Mouse (Mus musculus) forebrain, postnatal 0 days (tissue): ENCODE measurements around the gene Dab2. TPM values are rescaled to one million over a fixed set of nuclear protein-coding genes. Genes with fewer than 3 reads are reported as not detected.

Experiments used
- ATAC-seq: fragments of 200-750 bp; cut with Nextera tagmentation; 2 replicates; pipeline ENCODE4 v1.8.0; 2017; ENCODE audit warnings: mild to moderate bottlenecking, moderate library complexity
- DNase-seq: peaks from one replicate; pipeline ENCODE4 v3.0.0-alpha.2; 2015
- H3K27ac ChIP-seq: fragments of 300-500 bp; sonication (generic); 2 replicates; pipeline ENCODE4 v1.5.1; 2014; ENCODE audit warnings: low read depth, mild to moderate bottlenecking, antibody characterized with exemption, low read length, moderate library complexity, mixed read lengths
- H3K27me3 ChIP-seq: fragments of 300-500 bp; sonication (generic); 2 replicates; pipeline ENCODE4 v1.6.1; 2014; ENCODE audit warnings: mild to moderate bottlenecking, low read length, mixed read lengths; ENCODE audit not compliant: insufficient read depth
- H3K36me3 ChIP-seq: fragments of 300-500 bp; sonication (generic); 2 replicates; pipeline ENCODE4 v1.6.1; 2014; ENCODE audit warnings: mild to moderate bottlenecking, moderate library complexity; ENCODE audit not compliant: insufficient read depth
- H3K4me1 ChIP-seq: fragments of 300-500 bp; sonication (generic); 2 replicates; pipeline ENCODE4 v1.6.1; 2014; ENCODE audit warnings: antibody characterized with exemption; ENCODE audit not compliant: insufficient read depth
- H3K4me2 ChIP-seq: fragments of 300-500 bp; sonication (generic); 2 replicates; pipeline ENCODE4 v1.6.1; 2014; ENCODE audit warnings: low read depth, mild to moderate bottlenecking, moderate library complexity
- H3K4me3 ChIP-seq: fragments of 300-500 bp; sonication (generic); 2 replicates; pipeline ENCODE4 v1.5.1; 2014; ENCODE audit warnings: low read depth, low read length, mixed read lengths
- H3K9ac ChIP-seq: fragments of 300-500 bp; sonication (generic); 2 replicates; pipeline ENCODE4 v1.6.1; 2014; ENCODE audit warnings: mild to moderate bottlenecking
- H3K9me3 ChIP-seq: fragments of 300-500 bp; sonication (generic); 2 replicates; pipeline ENCODE4 v1.6.1; 2016; ENCODE audit warnings: low read length
- CTCF ChIP-seq: sonication (generic); IDR thresholded peaks from 2 replicates; pipeline ENCODE4 v1.5.1; 2016; ENCODE audit warnings: antibody characterized with exemption, control low read depth, low read depth
- whole genome bisulfite sequencing: fragments of 180-500 bp; shearing (Covaris S2); extraction: QIAGEN DNeasy Blood & Tissue Kit; methylation state at CpG from one replicate; pipeline ENCODE4 v1.1.7; 2014; 5-methylcytosine and 5-hydroxymethylcytosine counted together
- polyA plus RNA-seq: library from polyadenylated mRNA; unstranded; fragments of >200 nt; fragmentation: Nextera tagmentation; extraction: Ambion mirVana; gene quantifications from 2 replicates; pipeline ENCODE4 v1.2.1, GENCODE M21; 2015
- total RNA-seq: library from RNA; depleted of rRNA; stranded (reverse); fragments of >200 nt; gene quantifications from 2 replicates; pipeline ENCODE4 v1.2.3, GENCODE M21; 2014

Dab2 gene
- total and polyA plus RNA-seq, 2 experiments from 2014 or later: 14.3 to 18.2 TPM

- H3K9ac ChIP-seq: no peak overlapping the region
- 72% methylated on average over 4 of the region's 4 CpGs for WGBS
- DNase-seq: no peak
- H3K4me3 ChIP-seq: no peak overlapping the region
- H3K27ac ChIP-seq: no peak overlapping the region
- TF ChIP-seq CTCF: no peak
- H3K36me3 ChIP-seq: no peaks in the 10 kb centered on the region
- no peaks in the 10 kb centered on the region for H3K4me1 ChIP-seq
- no peaks in the 10 kb centered on the region for H3K9me3 ChIP-seq
- H3K27me3 ChIP-seq: peaks cover 4% of the 10 kb centered on the region; the same call in 1 of the 2 replicates
- ATAC-seq: no peak
- H3K4me2 ChIP-seq: no peak overlapping the region
These were observed 90.5 kb downstream of the Dab2 start for GRCm38 (mm10) chr15:6390106-6390505.

GRCm38 (mm10) chr15:6390657-6391056 lies 91.1 kb downstream of the Dab2 start:
- H3K36me3 ChIP-seq: no peaks in the 10 kb centered on the region
- WGBS: 45% methylated on average over 2 of the region's 2 CpGs
- no peak overlapping the region for H3K4me2 ChIP-seq
- no peaks in the 10 kb centered on the region for H3K4me1 ChIP-seq
- H3K27ac ChIP-seq: no peak overlapping the region
- TF ChIP-seq CTCF: no peak
- ATAC-seq (no peak), DNase-seq (no peak)
- no peak overlapping the region for H3K9ac ChIP-seq
- H3K4me3 ChIP-seq: no peak overlapping the region
- H3K9me3 ChIP-seq: no peaks in the 10 kb centered on the region
- peaks cover 4% of the 10 kb centered on the region; the same call in 1 of the 2 replicates for H3K27me3 ChIP-seq

GRCm38 (mm10) chr15:6391886-6392285 lies 92.3 kb downstream of the Dab2 start:
- Histone ChIP-seq H3K27me3 (peaks cover 4% of the 10 kb centered on the region; the same call in 1 of the 2 replicates), H3K9me3 (no peaks in the 10 kb centered on the region), H3K4me1 (no peaks in the 10 kb centered on the region), H3K27ac (no peak overlapping the region), H3K4me2 (no peak overlapping the region), H3K36me3 (no peaks in the 10 kb centered on the region), H3K4me3 (no peak overlapping the region), H3K9ac (no peak overlapping the region)
- no peak for TF ChIP-seq CTCF
- DNase-seq: no peak
- ATAC-seq: no peak
- 87% methylated on average over 3 of the region's 3 CpGs for WGBS

GRCm38 (mm10) chr15:6393624-6394023 lies 94.0 kb downstream of the Dab2 start:
- TF ChIP-seq CTCF: no peak
- Histone ChIP-seq H3K9me3 (no peaks in the 10 kb centered on the region), H3K36me3 (no peaks in the 10 kb centered on the region), H3K4me1 (no peaks in the 10 kb centered on the region), H3K27me3 (no peaks in the 10 kb centered on the region), H3K4me2 (no peak overlapping the region), H3K27ac (no peak overlapping the region), H3K9ac (no peak overlapping the region), H3K4me3 (no peak overlapping the region)
- WGBS: 99% methylated on average over 4 of the region's 4 CpGs
- DNase-seq (no peak), ATAC-seq (no peak)

GRCm38 (mm10) chr15:6398211-6398610 lies 98.6 kb downstream of the Dab2 start:
- DNase-seq (no peak), ATAC-seq (no peak)
- H3K9me3 ChIP-seq: no peaks in the 10 kb centered on the region
- no peaks in the 10 kb centered on the region for H3K36me3 ChIP-seq
- no peak overlapping the region for H3K4me2 ChIP-seq
- H3K9ac ChIP-seq: no peak overlapping the region
- TF ChIP-seq CTCF: no peak
- H3K27me3 ChIP-seq: no peaks in the 10 kb centered on the region
- no peak overlapping the region for H3K27ac ChIP-seq
- H3K4me3 ChIP-seq: no peak overlapping the region
- 88% methylated on average over 4 of the region's 4 CpGs for WGBS
- no peaks in the 10 kb centered on the region for H3K4me1 ChIP-seq

GRCm38 (mm10) chr15:6398881-6399280 lies 99.3 kb downstream of the Dab2 start:
- 87% methylated on average over 6 of the region's 6 CpGs for WGBS
- Histone ChIP-seq H3K27me3 (no peaks in the 10 kb centered on the region), H3K9me3 (no peaks in the 10 kb centered on the region), H3K4me3 (no peak overlapping the region), H3K9ac (no peak overlapping the region), H3K36me3 (no peaks in the 10 kb centered on the region), H3K27ac (no peak overlapping the region), H3K4me2 (no peak overlapping the region), H3K4me1 (no peaks in the 10 kb centered on the region)
- ATAC-seq (no peak), DNase-seq (no peak)
- TF ChIP-seq CTCF: no peak

GRCm38 (mm10) chr15:6400115-6400514 lies 100.5 kb downstream of the Dab2 start:
- no peaks in the 10 kb centered on the region for H3K27me3 ChIP-seq
- WGBS: 86% methylated on average over 8 of the region's 8 CpGs
- no peaks in the 10 kb centered on the region for H3K9me3 ChIP-seq
- H3K4me3 ChIP-seq: no peak overlapping the region
- no peaks in the 10 kb centered on the region for H3K4me1 ChIP-seq
- H3K9ac ChIP-seq: no peak overlapping the region
- no peaks in the 10 kb centered on the region for H3K36me3 ChIP-seq
- no peak for ATAC-seq
- no peak overlapping the region for H3K27ac ChIP-seq
- TF ChIP-seq CTCF: no peak
- no peak for DNase-seq
- no peak overlapping the region for H3K4me2 ChIP-seq

GRCm38 (mm10) chr15:6402433-6402832 lies 102.8 kb downstream of the Dab2 start:
- H3K9me3 ChIP-seq: no peaks in the 10 kb centered on the region
- H3K27me3 ChIP-seq: no peaks in the 10 kb centered on the region
- H3K9ac ChIP-seq: no peak overlapping the region
- no peak for TF ChIP-seq CTCF
- no peaks in the 10 kb centered on the region for H3K4me1 ChIP-seq
- no peak for ATAC-seq
- WGBS: 86% methylated on average over 2 of the region's 2 CpGs
- H3K4me3 ChIP-seq: no peak overlapping the region
- H3K27ac ChIP-seq: no peak overlapping the region
- no peak for DNase-seq
- no peak overlapping the region for H3K4me2 ChIP-seq
- no peaks in the 10 kb centered on the region for H3K36me3 ChIP-seq
